Mouse (Mus musculus): ENCODE data around the gene Lrrc3b. TPM values are rescaled to one million over a fixed set of nuclear protein-coding genes. Genes with fewer than 3 reads are reported as not detected.

The Lrrc3b gene
- 42.7 and 51.5 TPM in 2 replicates for total RNA-seq (2014; rRNA removed)
- polyA plus RNA-seq (2015; fragmentation: Nextera tagmentation; extraction: Ambion mirVana) = 33.5 and 36.4 TPM in 2 replicates

DNA sequence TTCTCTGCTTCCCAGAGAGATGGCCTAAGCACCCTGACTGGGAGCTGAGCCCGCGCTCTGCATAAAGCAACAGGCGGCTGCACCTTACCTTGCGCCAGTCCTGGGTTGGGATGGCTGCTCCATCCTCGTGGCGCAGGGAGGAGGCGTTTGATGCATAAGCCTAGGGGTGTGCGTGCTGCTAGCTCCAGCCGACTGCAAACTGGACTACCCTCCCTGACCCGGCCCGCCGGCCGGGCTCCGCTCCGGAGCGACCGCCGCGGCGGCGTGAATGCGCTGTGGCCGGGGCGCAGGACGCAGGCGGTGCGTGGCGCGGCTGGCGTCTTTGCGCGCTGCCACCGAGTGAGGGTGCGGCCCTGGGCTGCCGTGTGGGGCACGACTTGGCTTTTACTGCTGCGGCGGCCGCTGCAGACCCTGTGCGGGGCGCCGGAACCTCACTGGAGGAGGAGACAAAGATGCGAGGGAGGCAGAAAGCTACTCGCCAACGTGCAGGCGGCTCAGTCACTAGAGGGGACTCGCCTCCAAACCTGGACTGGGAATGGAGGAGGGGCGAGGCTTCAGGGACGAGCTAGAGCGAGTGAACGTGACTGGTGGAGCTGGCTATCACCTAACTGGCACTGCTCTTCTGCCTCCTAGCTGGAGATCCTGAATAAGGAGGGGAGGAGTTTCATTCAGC, at the start of gene Lrrc3b:
TSS of gene Lrrc3b (minus strand) at position 503 of the 673 bp plus-strand sequence.
- Histone ChIP-seq H3K9ac (replicated peaks; ENCODE audit: low read length) (peak within 1 kb of the TSS; percentile 74), H3K9me3 (ENCODE audit: low read length) (no peaks in the 10 kb centered on the region), H3K36me3 (ENCODE audit: insufficient read depth, low read length) (no peaks in the 10 kb centered on the region), H3K27me3 (ENCODE audit: insufficient read depth, low read length) (no peaks in the 10 kb centered on the region), H3K4me1 (ENCODE audit: insufficient read depth, low read length) (no peaks in the 10 kb centered on the region; the same call in 1 of the 2 replicates), H3K4me3 (ENCODE audit: low read length) (peak within 1 kb of the TSS; percentile 73), H3K27ac (peak within 1 kb of the TSS; percentile 90), H3K4me2 (ENCODE audit: low read depth, low read length) (peak within 1 kb of the TSS; percentile 88)
- TF ChIP-seq CTCF (IDR thresholded peaks at IDR 0.05; ENCODE audit: low read depth) = peak; percentile 59
- under 1% methylated on average over 51 of the region's 51 CpGs for WGBS
- ATAC-seq (peak; percentile 89), DNase-seq (ENCODE audit: low spot score) (peak; percentile 84)

DNA sequence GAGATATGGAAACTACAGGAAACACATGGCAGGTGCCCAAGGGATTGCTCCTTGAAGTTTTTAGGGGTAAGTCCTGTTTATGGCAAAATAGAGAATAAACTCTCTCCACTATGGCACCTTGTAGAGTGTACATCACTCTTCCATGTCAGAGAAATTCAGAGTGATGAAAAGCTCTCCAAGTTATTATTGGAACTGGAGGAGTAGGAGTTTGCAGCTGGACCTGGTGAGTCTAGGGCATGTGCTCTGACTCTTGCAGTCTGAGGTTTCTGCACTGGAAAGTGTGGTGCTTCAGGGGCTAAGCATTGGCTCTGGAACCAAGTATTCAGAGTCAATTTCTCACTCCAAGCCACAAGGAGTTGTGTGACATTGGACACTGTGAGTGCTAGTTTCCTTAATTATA, 38.9 kb upstream of the Lrrc3b start:
- H3K4me1 ChIP-seq (ENCODE audit: insufficient read depth, low read length) = no peaks in the 10 kb centered on the region
- H3K27ac ChIP-seq = no peak overlapping the region
- no peak overlapping the region for H3K9ac ChIP-seq (replicated peaks; ENCODE audit: low read length)
- no peak overlapping the region for H3K4me2 ChIP-seq (ENCODE audit: low read depth, low read length)
- no peaks in the 10 kb centered on the region for H3K36me3 ChIP-seq (ENCODE audit: insufficient read depth, low read length)
- ATAC-seq (no peak), DNase-seq (ENCODE audit: low spot score) (no peak)
- H3K27me3 ChIP-seq (ENCODE audit: insufficient read depth, low read length) = no peaks in the 10 kb centered on the region
- no peak for TF ChIP-seq CTCF (IDR thresholded peaks at IDR 0.05; ENCODE audit: low read depth)
- H3K4me3 ChIP-seq (ENCODE audit: low read length) = no peak overlapping the region
- no peaks in the 10 kb centered on the region for H3K9me3 ChIP-seq (ENCODE audit: low read length)

- Histone ChIP-seq H3K4me2 (ENCODE audit: low read depth, low read length) (peak overlapping the region; percentile 88), H3K9ac (replicated peaks; ENCODE audit: low read length) (peak overlapping the region; percentile 74), H3K9me3 (ENCODE audit: low read length) (no peaks in the 10 kb centered on the region), H3K36me3 (ENCODE audit: insufficient read depth, low read length) (no peaks in the 10 kb centered on the region), H3K27ac (peak overlapping the region; percentile 90), H3K4me3 (ENCODE audit: low read length) (peak overlapping the region; percentile 73), H3K4me1 (ENCODE audit: insufficient read depth, low read length) (no peaks in the 10 kb centered on the region; the same call in 1 of the 2 replicates), H3K27me3 (ENCODE audit: insufficient read depth, low read length) (no peaks in the 10 kb centered on the region)
- no peak for TF ChIP-seq CTCF (IDR thresholded peaks at IDR 0.05; ENCODE audit: low read depth)
- DNase-seq (ENCODE audit: low spot score) (peak; percentile 57), ATAC-seq (peak; percentile 55)
- 0% methylated on average over 11 of the region's 11 CpGs for WGBS
These were observed 697 bp downstream of the Lrrc3b start for GRCm38 (mm10) chr14:15438096-15438484.

- DNase-seq (ENCODE audit: low spot score) = peak; percentile 46
- Histone ChIP-seq H3K9me3 (ENCODE audit: low read length) (no peaks in the 10 kb centered on the region), H3K36me3 (ENCODE audit: insufficient read depth, low read length) (no peaks in the 10 kb centered on the region)
These were observed 1.3 kb downstream of the Lrrc3b start for GRCm38 (mm10) chr14:15437501-15437941.

GRCm38 (mm10) chr14:15437046-15437445, 1.7 kb downstream of the Lrrc3b start:
- Histone ChIP-seq H3K36me3 (ENCODE audit: insufficient read depth, low read length) (no peaks in the 10 kb centered on the region), H3K4me3 (ENCODE audit: low read length) (peak overlapping the region; percentile 73), H3K9ac (replicated peaks; ENCODE audit: low read length) (peak overlapping the region; percentile 74), H3K4me1 (ENCODE audit: insufficient read depth, low read length) (no peaks in the 10 kb centered on the region; the same call in 1 of the 2 replicates), H3K4me2 (ENCODE audit: low read depth, low read length) (peak overlapping the region; percentile 88), H3K9me3 (ENCODE audit: low read length) (no peaks in the 10 kb centered on the region), H3K27ac (peak overlapping the region; percentile 90), H3K27me3 (ENCODE audit: insufficient read depth, low read length) (no peaks in the 10 kb centered on the region)
- DNase-seq (ENCODE audit: low spot score) = peak; percentile 5
- ATAC-seq = peak; percentile 21; the same call in 1 of the 2 replicates
- 45% methylated on average over 4 of the region's 4 CpGs for WGBS
- TF ChIP-seq CTCF (IDR thresholded peaks at IDR 0.05; ENCODE audit: low read depth) = no peak

More at GRCm38 (mm10) chr14:15437501-15437941, 1.3 kb downstream of the Lrrc3b start:
- Histone ChIP-seq H3K27ac (peak overlapping the region; percentile 90), H3K9ac (replicated peaks; ENCODE audit: low read length) (peak overlapping the region; percentile 74), H3K4me1 (ENCODE audit: insufficient read depth, low read length) (no peaks in the 10 kb centered on the region; the same call in 1 of the 2 replicates), H3K4me3 (ENCODE audit: low read length) (peak overlapping the region; percentile 73), H3K27me3 (ENCODE audit: insufficient read depth, low read length) (no peaks in the 10 kb centered on the region), H3K4me2 (ENCODE audit: low read depth, low read length) (peak overlapping the region; percentile 88)
- TF ChIP-seq CTCF (IDR thresholded peaks at IDR 0.05; ENCODE audit: low read depth) = no peak
- 3% methylated on average over 15 of the region's 15 CpGs for WGBS
- peak; percentile 31 for ATAC-seq

GRCm38 (mm10) chr14:15436586-15436985, 2.2 kb downstream of the Lrrc3b start:
- H3K9ac ChIP-seq (replicated peaks; ENCODE audit: low read length) = peak overlapping the region; percentile 74; the same call in 1 of the 2 replicates

More at GRCm38 (mm10) chr14:15436586-15436985, 2.2 kb downstream of the Lrrc3b start:
- ATAC-seq (no peak), DNase-seq (ENCODE audit: low spot score) (no peak)
- peak overlapping the region; percentile 90; the same call in 1 of the 2 replicates for H3K27ac ChIP-seq
- peak overlapping the region; percentile 88 for H3K4me2 ChIP-seq (ENCODE audit: low read depth, low read length)
- no peaks in the 10 kb centered on the region for H3K36me3 ChIP-seq (ENCODE audit: insufficient read depth, low read length)
- peak overlapping the region; percentile 73 for H3K4me3 ChIP-seq (ENCODE audit: low read length)
- no peaks in the 10 kb centered on the region for H3K27me3 ChIP-seq (ENCODE audit: insufficient read depth, low read length)
- no peak for TF ChIP-seq CTCF (IDR thresholded peaks at IDR 0.05; ENCODE audit: low read depth)
- H3K4me1 ChIP-seq (ENCODE audit: insufficient read depth, low read length) = no peaks in the 10 kb centered on the region; the same call in 1 of the 2 replicates
- WGBS = 89% methylated on average over 4 of the region's 4 CpGs
- H3K9me3 ChIP-seq (ENCODE audit: low read length) = no peaks in the 10 kb centered on the region
